Mouse (Mus musculus): ENCODE results near the gene H2-Eb2.

- TF ChIP-seq CTCF (IDR thresholded peaks at IDR 0.05; ENCODE audit: borderline replicate concordance, control insufficient read depth, extremely low read depth, insufficient read depth, low read length, poor library complexity), result no peak
- TF ChIP-seq POLR2A (IDR thresholded peaks at IDR 0.05; ENCODE audit: control insufficient read depth, extremely low read depth, insufficient read depth, low read length, poor library complexity), result no peak
These were observed 17.3 kb upstream of the H2-Eb2 start for GRCm38 (mm10) chr17:34308161-34308560.
